Mouse (Mus musculus): ENCODE results near the gene Prss34. TPM values are rescaled to one million over a fixed set of nuclear protein-coding genes. Genes with fewer than 3 reads are reported as not detected.

The Prss34 gene
- 1 to 10 TPM; 1.3 to 2.1 TPM for total RNA-seq (2021)

GRCm38 (mm10) chr17:25298094-25298493, at the start of gene Prss34:
TSS of gene Prss34 (plus strand) at chr17:25298394.
- intact Hi-C loops (cut with DNase I): no loop called here
- DNase-seq: no peak

GRCm38 (mm10) chr17:25250181-25250835, 47.9 kb upstream of the Prss34 start:
- intact Hi-C loops (cut with DNase I): no loop called here
- no peak for DNase-seq

GRCm38 (mm10) chr17:25252643-25253042, 45.6 kb upstream of the Prss34 start:
- intact Hi-C loops (cut with DNase I): no loop called here
- no peak for DNase-seq

- intact Hi-C loops (cut with DNase I): no loop called here
- DNase-seq: no peak
These were observed 44.4 kb upstream of the Prss34 start for GRCm38 (mm10) chr17:25253760-25254159.

- intact Hi-C loops (cut with DNase I): no loop called here
- DNase-seq: no peak
These were observed 43.1 kb upstream of the Prss34 start for GRCm38 (mm10) chr17:25255110-25255509.

- intact Hi-C loops (cut with DNase I): no loop called here
- DNase-seq: no peak
These were observed 41.9 kb upstream of the Prss34 start, which contains the start of gene Baiap3 for GRCm38 (mm10) chr17:25256140-25256754. TSS of gene Baiap3 (minus strand) at chr17:25256364.

GRCm38 (mm10) chr17:25257804-25258261, 40.4 kb upstream of the Prss34 start:
- DNase-seq: no peak
- intact Hi-C loops (cut with DNase I): no loop called here

GRCm38 (mm10) chr17:25264453-25264852, 33.7 kb upstream of the Prss34 start:
- peak; percentile 79 for DNase-seq
- intact Hi-C loops (cut with DNase I): no loop called here

GRCm38 (mm10) chr17:25270795-25271335, 27.3 kb upstream of the Prss34 start:
- DNase-seq: no peak
- intact Hi-C loops (cut with DNase I): loop anchor here (5.0 kb wide), 3 partner anchors 139 to 254 kb away; partner anchors contain the start of genes Clcn7, Cramp1l, Ift140 and Telo2

- intact Hi-C loops (cut with DNase I): loop anchor here (5.0 kb wide), 3 partner anchors 140 to 255 kb away; partner anchors contain the start of genes Clcn7, Cramp1l, Ift140 and Telo2
- no peak for DNase-seq
These were observed 25.9 kb upstream of the Prss34 start for GRCm38 (mm10) chr17:25272326-25272725.

GRCm38 (mm10) chr17:25272951-25273705, 25.1 kb upstream of the Prss34 start:
- intact Hi-C loops (cut with DNase I): loop anchor here (5.0 kb wide), 3 partner anchors 141 to 256 kb away; partner anchors contain the start of genes Clcn7, Cramp1l, Ift140 and Telo2
- peak in 1 of 2 experiments; percentile 96 for DNase-seq

- DNase-seq: peak; percentile 99
These were observed 24.3 kb upstream of the Prss34 start for GRCm38 (mm10) chr17:25273706-25274501.

GRCm38 (mm10) chr17:25274571-25275346, 23.4 kb upstream of the Prss34 start, which contains the start of gene Ube2i:
TSS of gene Ube2i (minus strand) at chr17:25274622.
- intact Hi-C loops (cut with DNase I): loop anchor here (2.0 to 5.0 kb wide), 4 partner anchors 86 to 257 kb away; partner anchors contain the start of genes Clcn7, Cramp1l, Ift140 and Telo2
- DNase-seq: no peak

More at GRCm38 (mm10) chr17:25273706-25274501, 24.3 kb upstream of the Prss34 start:
- intact Hi-C loops (cut with DNase I): loop anchor here (2.0 to 5.0 kb wide), 4 partner anchors 85 to 257 kb away; partner anchors contain the start of genes Clcn7, Cramp1l, Ift140 and Telo2

GRCm38 (mm10) chr17:25275833-25276232, 22.4 kb upstream of the Prss34 start:
- no peak for DNase-seq
- intact Hi-C loops (cut with DNase I): loop anchor here (2.0 kb wide), 1 partner anchor 87 kb away; the partner anchor contains the start of gene Unkl

GRCm38 (mm10) chr17:25282133-25282532, 16.1 kb upstream of the Prss34 start:
- peak; percentile 36 to 56 for DNase-seq
- intact Hi-C loops (cut with DNase I): no loop called here

GRCm38 (mm10) chr17:25285033-25285432, 13.2 kb upstream of the Prss34 start:
- DNase-seq: peak; percentile 69 to 82
- intact Hi-C loops (cut with DNase I): loop anchor here (5.0 kb wide), 1 partner anchor 182 kb away; no protein-coding TSS in a partner anchor

GRCm38 (mm10) chr17:25288842-25289241, 9.4 kb upstream of the Prss34 start:
- DNase-seq: peak; percentile 36 to 51
- intact Hi-C loops (cut with DNase I): loop anchor here (5.0 kb wide), 1 partner anchor 178 kb away; no protein-coding TSS in a partner anchor

- intact Hi-C loops (cut with DNase I): loop anchor here (5.0 kb wide), 1 partner anchor 72 kb away; no protein-coding TSS in a partner anchor
- no peak for DNase-seq
These were observed 7.8 kb upstream of the Prss34 start for GRCm38 (mm10) chr17:25290411-25290810.
